Mouse (Mus musculus) spleen, embryonic (tissue): Measurements from ENCODE around the gene Zbtb22.

Experiments
- CTCF ChIA-PET: fragments of 350-600 bp; sonication (Branson Sonifier 250); formaldehyde crosslinking; loops from one replicate; lab custom pipeline; 2022; lab: Charles Lee

Gene Zbtb22

GRCm38 (mm10) chr17:33938783-33939182 lies 23.1 kb downstream of the Zbtb22 start:
- CTCF ChIA-PET, result no interaction called here

DNA sequence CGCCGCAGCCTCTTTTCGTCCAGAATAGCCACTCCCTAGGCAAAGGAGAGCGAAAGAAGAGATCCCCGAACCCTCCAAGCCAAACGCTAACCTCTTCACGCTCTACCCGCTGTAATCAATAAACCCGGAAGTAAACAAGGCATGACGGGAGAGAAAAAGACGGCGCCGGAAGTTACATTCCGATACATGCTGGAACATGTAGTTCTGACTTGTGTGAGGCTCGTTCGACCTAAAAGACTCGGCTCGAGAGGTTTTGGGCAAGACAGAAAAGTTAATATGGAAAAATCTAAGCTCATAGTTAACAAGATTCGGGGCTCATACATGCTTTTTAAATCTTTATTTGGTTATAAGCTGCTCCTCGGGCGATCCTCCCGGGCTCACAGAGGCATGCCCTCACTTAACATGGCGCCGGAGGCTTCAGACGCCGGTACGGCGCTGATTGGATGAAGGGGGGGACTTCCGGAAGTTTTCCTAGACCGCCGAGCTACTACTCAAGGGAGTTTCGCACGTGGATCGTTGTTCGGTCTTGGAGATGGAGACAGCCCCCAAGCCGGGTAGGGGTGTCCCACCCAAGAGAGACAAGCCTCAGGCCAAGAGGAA lies 24.6 kb downstream of the Zbtb22 start, which contains the start of the genes Pfdn6 and Wdr46:
TSS of gene Pfdn6 (minus strand) at position 138 of the 600 bp plus-strand sequence.
TSS of gene Wdr46 (plus strand) at position 455 of the 600 bp plus-strand sequence.
- CTCF ChIA-PET, result interaction anchor here (0.7 to 1.4 kb wide), 4 partner anchors 10 to 211 kb away, joined by 3 read pairs; no protein-coding TSS in a partner anchor

DNA sequence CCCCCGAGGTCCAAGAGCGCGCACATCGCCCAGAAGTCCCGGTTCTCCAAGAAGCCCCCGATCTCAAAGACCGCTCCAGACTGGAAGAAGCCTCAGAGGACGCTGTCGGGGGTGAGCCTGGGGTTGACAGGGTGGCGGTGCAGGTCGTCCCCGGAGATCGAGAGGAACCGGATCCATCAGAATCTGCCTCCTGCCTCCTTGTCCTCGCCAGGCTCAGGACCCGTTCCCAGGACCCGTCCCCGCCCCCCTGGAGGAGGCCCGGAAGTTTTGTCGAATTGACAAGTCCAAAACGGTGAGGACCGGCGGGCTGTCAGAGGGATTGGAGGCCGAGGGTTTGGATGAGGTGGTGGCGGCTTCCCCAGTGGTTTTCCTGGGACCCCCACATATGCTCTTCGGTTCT lies 25.3 kb downstream of the Zbtb22 start:
- CTCF ChIA-PET, result interaction anchor here (0.8 to 1.4 kb wide), 2 partner anchors 10 to 15 kb away, joined by 3 read pairs; no protein-coding TSS in a partner anchor

- CTCF ChIA-PET, result interaction anchor here (0.8 to 1.4 kb wide), 2 partner anchors 9 to 15 kb away, joined by 3 read pairs; no protein-coding TSS in a partner anchor
Measured at GRCm38 (mm10) chr17:33941381-33941780, 25.7 kb downstream of the Zbtb22 start.

- CTCF ChIA-PET, result no interaction called here
Measured at GRCm38 (mm10) chr17:33943454-33943853, 27.8 kb downstream of the Zbtb22 start.

GRCm38 (mm10) chr17:33947430-33948089 lies 31.9 kb downstream of the Zbtb22 start:
- CTCF ChIA-PET, result no interaction called here

GRCm38 (mm10) chr17:33948090-33948904 lies 32.6 kb downstream of the Zbtb22 start:
- CTCF ChIA-PET, result no interaction called here

DNA sequence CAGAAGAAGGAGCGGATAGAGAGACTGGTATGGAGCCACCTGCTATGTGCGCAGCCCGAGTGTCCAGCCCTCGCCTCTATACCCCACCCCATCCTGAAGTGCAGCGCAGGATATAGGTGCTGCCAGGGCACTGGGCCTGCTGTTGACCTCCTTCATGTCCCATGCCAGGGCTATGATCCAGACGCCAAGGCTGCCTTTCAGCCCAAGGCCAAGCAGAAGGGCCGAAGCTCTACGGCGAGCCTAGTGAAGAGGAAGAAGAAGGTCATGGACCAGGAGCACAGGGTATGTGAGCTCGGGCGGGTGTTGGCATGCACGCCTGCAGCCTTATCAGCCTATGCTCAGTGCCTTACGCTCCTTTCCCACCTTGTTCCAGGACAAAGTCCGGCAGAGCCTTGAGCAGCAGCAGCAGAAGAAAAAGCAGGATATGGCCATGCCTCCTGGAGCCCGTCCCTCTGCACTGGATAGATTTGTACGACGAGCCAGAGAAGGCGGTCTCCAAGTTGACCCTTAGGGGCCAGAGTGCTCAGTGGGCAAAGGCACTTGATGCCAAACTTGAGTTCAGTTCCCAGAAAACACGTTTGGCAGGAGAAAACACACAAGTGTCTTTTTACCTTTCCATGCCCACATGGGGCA lies 33.3 kb downstream of the Zbtb22 start:
- CTCF ChIA-PET, result no interaction called here

DNA sequence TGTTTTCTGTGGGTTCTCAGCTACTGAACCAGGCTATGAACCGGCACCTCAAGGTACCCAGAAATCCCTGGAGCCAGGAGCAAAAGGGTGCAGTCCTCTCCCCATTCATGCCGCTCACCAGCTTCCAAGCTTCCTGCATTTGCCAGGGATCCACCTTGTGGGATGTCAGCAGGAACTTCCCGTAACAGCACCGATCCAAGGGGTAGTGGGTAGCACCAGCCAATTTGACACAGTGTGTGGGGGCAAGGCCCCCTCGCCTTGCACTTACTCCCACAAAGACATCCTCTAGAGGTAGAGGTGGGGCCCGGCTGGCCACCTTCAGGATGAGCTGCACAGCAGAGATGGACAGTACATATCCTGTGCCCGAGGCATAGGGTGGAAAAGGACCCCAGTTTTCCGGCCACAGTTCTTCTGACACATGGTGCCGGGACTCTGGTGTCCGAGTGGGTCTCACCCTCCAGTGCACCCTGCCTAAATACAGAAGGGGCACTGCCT lies 34.5 kb downstream of the Zbtb22 start:
- CTCF ChIA-PET, result interaction anchor here (0.9 kb wide), 1 partner anchor 9 kb away, joined by 3 read pairs; no protein-coding TSS in a partner anchor

DNA sequence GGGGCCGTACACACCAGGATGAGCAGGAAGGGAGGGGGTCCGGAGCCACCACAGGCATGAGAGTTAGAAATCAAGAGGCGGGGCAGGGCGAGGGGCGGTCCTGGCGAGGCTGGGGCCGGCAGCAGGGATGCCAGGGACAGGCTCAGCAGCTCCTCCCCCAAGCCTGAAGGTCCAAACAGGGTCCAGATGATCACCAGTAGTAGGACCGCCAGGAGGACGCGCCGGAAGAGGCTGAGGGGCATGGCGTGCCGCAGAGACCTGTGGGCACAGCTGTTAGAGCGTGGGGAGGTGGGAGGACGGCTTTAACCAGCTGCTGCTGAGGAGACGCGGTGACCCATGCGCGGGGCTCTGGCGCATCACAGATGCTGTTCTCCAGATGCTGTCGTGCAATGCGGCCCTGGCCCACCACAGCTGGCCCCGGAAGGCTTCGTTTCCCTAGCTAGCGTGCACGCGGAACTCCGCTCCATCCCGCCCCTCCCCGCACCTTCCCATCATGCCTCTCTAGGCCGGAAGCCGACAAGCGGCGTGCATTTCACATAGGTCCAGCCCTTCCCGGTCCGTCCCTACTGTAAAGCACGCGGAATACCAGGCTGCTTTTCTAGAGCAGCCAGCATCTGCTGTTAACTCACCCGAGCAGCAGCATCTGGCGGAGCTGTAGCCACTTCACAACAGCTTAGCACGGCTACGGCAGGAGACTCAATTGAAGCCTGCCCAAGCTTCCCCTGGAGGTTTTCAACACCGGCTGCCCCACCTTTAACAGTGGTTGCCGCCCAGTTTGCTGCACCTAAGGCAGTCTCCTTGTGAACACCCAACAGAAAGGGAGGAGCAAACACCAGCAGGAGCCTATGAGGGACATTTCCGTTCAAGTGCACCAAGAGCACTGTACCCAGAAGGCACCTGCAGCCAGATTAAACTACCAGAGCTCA lies 35.6 kb downstream of the Zbtb22 start, which contains the start of gene B3galt4:
TSS of gene B3galt4 (minus strand) at position 468 of the 926 bp plus-strand sequence.
- CTCF ChIA-PET, result interaction anchor here (0.7 to 0.9 kb wide), 2 partner anchors 10 to 230 kb away, joined by 3 read pairs; no protein-coding TSS in a partner anchor

DNA sequence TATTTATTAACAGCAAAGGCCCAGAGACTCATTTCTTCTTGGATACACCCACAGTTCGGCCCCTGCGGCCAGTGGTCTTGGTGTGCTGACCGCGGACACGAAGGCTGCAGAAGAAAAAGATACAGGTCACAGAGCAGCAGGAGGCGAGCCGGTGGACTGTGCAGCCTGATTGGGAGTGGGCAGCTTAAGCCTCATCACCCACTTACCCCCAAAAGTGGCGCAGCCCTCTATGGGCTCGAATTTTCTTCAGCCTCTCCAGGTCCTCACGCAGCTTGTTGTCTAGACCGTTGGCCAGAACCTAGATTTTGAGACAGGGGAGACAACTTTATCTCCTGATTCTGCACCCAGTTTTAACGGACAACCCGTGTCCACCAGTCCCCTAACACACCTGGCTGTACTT lies 36.3 kb downstream of the Zbtb22 start:
- CTCF ChIA-PET, result interaction anchor here (0.7 kb wide), 1 partner anchor 229 kb away, joined by 3 read pairs; no protein-coding TSS in a partner anchor

- CTCF ChIA-PET, result interaction anchor here (0.6 kb wide), 1 partner anchor 1073 kb away, joined by 3 read pairs; no protein-coding TSS in a partner anchor
Measured at GRCm38 (mm10) chr17:33952879-33953278, 37.2 kb downstream of the Zbtb22 start.

GRCm38 (mm10) chr17:33953310-33953709 lies 37.6 kb downstream of the Zbtb22 start:
- CTCF ChIA-PET, result interaction anchor here (0.6 kb wide), 1 partner anchor 1072 kb away, joined by 3 read pairs; no protein-coding TSS in a partner anchor

- CTCF ChIA-PET, result no interaction called here
Measured at GRCm38 (mm10) chr17:33953961-33954565, 38.4 kb downstream of the Zbtb22 start.

DNA sequence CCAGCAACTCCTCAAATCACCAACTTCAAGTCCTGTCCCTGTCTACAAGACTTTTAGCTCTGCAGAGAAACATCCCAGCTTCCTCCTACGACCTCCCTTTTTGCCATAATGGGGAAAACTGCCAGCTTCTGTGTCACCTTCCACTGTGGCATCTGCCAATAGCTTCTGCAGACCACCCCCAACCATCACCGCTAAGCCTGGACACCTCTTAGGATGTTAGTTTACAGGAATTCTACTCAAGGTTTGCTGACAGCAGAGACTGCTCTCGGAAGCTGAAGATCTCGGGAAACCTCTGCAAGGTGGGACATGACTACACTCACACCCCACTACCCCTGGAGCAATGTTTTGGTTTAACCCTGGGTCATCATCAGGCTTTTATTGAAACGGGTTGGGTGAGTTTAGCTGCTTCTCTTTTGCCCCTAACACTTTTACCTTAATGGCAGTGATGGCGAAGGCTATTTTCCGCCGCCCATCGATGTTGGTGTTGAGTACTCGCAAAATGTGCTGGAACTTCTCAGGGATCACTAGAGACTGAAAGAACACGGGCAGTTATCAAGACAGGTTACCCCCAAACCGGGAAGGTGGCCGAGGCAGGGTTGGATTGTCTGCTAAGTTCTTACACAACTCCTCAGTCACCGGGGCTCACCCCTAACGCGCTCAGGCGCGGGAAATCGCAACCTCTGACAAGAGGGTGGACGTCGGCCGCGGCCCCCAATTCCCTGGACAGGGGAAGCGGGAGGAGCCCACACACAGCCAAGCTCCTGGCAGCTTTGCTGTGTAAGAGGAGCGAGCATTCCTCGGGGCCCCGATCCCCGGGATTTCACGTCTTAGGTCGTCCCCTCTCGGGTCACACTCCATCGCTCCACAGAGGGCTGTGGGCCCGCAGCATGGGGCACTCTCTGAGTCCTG lies 39.2 kb downstream of the Zbtb22 start:
- CTCF ChIA-PET, result interaction anchor here (0.7 kb wide), 1 partner anchor 60 kb away, joined by 3 read pairs; no protein-coding TSS in a partner anchor

GRCm38 (mm10) chr17:33955555-33956214 lies 40.0 kb downstream of the Zbtb22 start, which contains the start of the genes Vps52 and Rps18:
TSS of gene Vps52 (plus strand) at chr17:33955812.
TSS of gene Rps18 (minus strand) at chr17:33956001.
- CTCF ChIA-PET, result interaction anchor here (0.7 kb wide), 1 partner anchor 689 kb away, joined by 4 read pairs; the partner anchor contains the start of gene Fkbpl

- CTCF ChIA-PET, result interaction anchor here (0.7 kb wide), 1 partner anchor 688 kb away, joined by 4 read pairs; the partner anchor contains the start of gene Fkbpl
Measured at GRCm38 (mm10) chr17:33956336-33956735, 40.6 kb downstream of the Zbtb22 start.
